Mouse (Mus musculus) neutrophil, adult 59 days (primary cell): Measurements from ENCODE around the gene Drg1. TPM values are rescaled to one million over a fixed set of nuclear protein-coding genes. Genes with fewer than 3 reads are reported as not detected.

Source experiments
- total RNA-seq, 2 experiments: library from RNA; stranded (reverse); gene quantifications; 1 replicate in 1 of 2; 2 replicates in 1 of 2; pipeline ENCODE4 v1.2.4; 2023

Drg1 gene
- total RNA-seq, result 10 to 100 TPM; 40.9 to 47.8 TPM

GRCm38 (mm10) chr11:3266079-3266685 lies at the start of gene Drg1:
Drg1 (minus strand) TSS chr11:3266415.

GRCm38 (mm10) chr11:3288521-3289301 lies 22.5 kb upstream of the Drg1 start, which contains the start of gene Patz1:
Patz1 (plus strand) TSS chr11:3288874.

GRCm38 (mm10) chr11:3202231-3202701 lies 63.9 kb downstream of the Drg1 start, which contains the start of gene Eif4enif1:
Eif4enif1 (plus strand) TSS chr11:3202392.

GRCm38 (mm10) chr11:3193363-3193762 lies 72.9 kb downstream of the Drg1 start, which contains the start of gene Sfi1:
Sfi1 (minus strand) TSS chr11:3193463.

Other genes with a start within 250 kb of the Drg1 start
- 10 to 100 TPM; 47.7 to 47.8 TPM for gene Sfi1, start 73.0 kb downstream of the Drg1 start, total RNA-seq
- 10 to 100 TPM; 70.5 to 72.6 TPM for gene Eif4enif1, start 64.0 kb downstream of the Drg1 start, total RNA-seq
- 10 to 100 TPM; 32.1 to 36.3 TPM for gene Patz1, start 22.5 kb upstream of the Drg1 start, total RNA-seq
- 10 to 100 TPM in 1 of 2 experiments, 1 to 10 TPM in 1; 9.0 to 14.7 TPM for gene Pik3ip1, start 64.0 kb upstream of the Drg1 start, total RNA-seq
- gene Limk2, start 142.8 kb upstream of the Drg1 start, total RNA-seq, result 10 to 100 TPM; 48.5 to 55.9 TPM
- gene Rnf185, start 185.9 kb upstream of the Drg1 start, total RNA-seq, result 10 to 100 TPM; 13.9 to 14.4 TPM
- under 1 TPM; 0.13 to 0.18 TPM for gene Pla2g3, start 221.9 kb upstream of the Drg1 start, total RNA-seq
- gene Inpp5j, start 238.4 kb upstream of the Drg1 start, total RNA-seq, result 1 to 10 TPM; 5.3 to 7.0 TPM
- gene Selenom, start 248.3 kb upstream of the Drg1 start, total RNA-seq, result 1 to 10 TPM; 4.9 to 5.7 TPM